Comparison of ENCODE assay signal across 15 mouse cellular contexts in the genomic region with DNA sequence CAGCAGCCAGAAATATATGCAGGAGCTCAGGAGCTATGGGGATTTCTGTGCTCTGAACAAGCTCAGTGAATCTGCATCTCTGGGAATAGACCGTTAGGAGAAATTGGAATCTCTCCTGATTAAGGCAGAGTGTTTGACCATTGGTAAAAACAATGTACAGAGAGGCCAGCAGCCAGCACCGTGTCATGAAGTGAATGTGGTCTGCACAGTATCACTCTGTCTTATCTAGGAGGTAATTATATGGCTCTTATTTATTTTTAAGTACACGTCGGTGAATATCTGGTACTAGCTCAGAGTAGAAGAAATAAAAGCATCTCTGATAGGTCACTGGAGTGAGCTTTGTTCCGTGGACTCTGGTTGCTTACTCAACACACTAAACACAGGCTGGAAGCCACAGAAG.
"Had no signal": no experiment of that assay in that cellular context is flagged by ENCODE, and none has a peak within 500 bp of the region (broad histone marks: within the 10 kb centered on the region; RNA-seq: fewer than 3 reads in every experiment).

No protein-coding gene starts in this region.

- H3K9me3 ChIP-seq: kidney, embryonic 15.5 days; limb, embryonic 13.5 days; midbrain, embryonic 10.5 days; neural tube, embryonic 15.5 days had no signal

- H3K27ac ChIP-seq: kidney, embryonic 15.5 days; limb, embryonic 13.5 days; liver, embryonic 14.5 days; midbrain, embryonic 10.5 days; neural tube, embryonic 15.5 days had no signal

- H3K4me3 ChIP-seq: kidney, embryonic 15.5 days; limb, embryonic 13.5 days; midbrain, embryonic 10.5 days; myocyte; neural tube, embryonic 15.5 days had no signal

- H3K4me1 ChIP-seq: limb, embryonic 13.5 days; neural tube, embryonic 15.5 days had no signal

- H3K4me2 ChIP-seq: kidney, embryonic 15.5 days; limb, embryonic 13.5 days; neural tube, embryonic 15.5 days had no signal

- H3K27me3 ChIP-seq: kidney, embryonic 15.5 days; limb, embryonic 13.5 days; neural tube, embryonic 15.5 days had no signal

- H3K36me3 ChIP-seq: kidney, embryonic 15.5 days; limb, embryonic 13.5 days; midbrain, embryonic 10.5 days; neural tube, embryonic 15.5 days had no signal

- H3K9ac ChIP-seq: kidney, embryonic 15.5 days; limb, embryonic 13.5 days; liver, embryonic 14.5 days; neural tube, embryonic 15.5 days had no signal

- DNase-seq: kidney, postnatal 14 days; left cerebral cortex, postnatal 4 days; lung, adult 2 months; lung, postnatal 10 days; lung, postnatal 4 days; midbrain, embryonic 14.5 days; right cerebral cortex, adult 18-20 months; right cerebral cortex, postnatal 25 days; thymus, postnatal 4 days had no signal
